Mouse (Mus musculus) cortical plate, adult 2 months (tissue): ENCODE measurements around the gene Mrpl51. TPM values are rescaled to one million over a fixed set of nuclear protein-coding genes. Genes with fewer than 3 reads are reported as not detected.
A peak's percentile ranks its signal among the peaks of the same experiment; 100 is the strongest.

ENCODE experiments used
- H3K27ac ChIP-seq: fragments of 200-500 bp; 2 replicates; pipeline ENCODE4 v1.5.1; 2012; ENCODE audit warnings: low read length, control low read depth, inconsistent platforms; ENCODE audit not compliant: insufficient read depth
- H3K4me1 ChIP-seq: fragments of 200-500 bp; 2 replicates; pipeline ENCODE4 v1.6.1; 2011; ENCODE audit warnings: low read length; ENCODE audit not compliant: control insufficient read depth, insufficient read depth
- H3K4me3 ChIP-seq: fragments of 200-500 bp; 2 replicates; pipeline ENCODE4 v1.5.1; 2011; ENCODE audit warnings: mild to moderate bottlenecking, low read length, control low read depth; ENCODE audit not compliant: insufficient read depth
- CTCF ChIP-seq: fragments of 200-500 bp; IDR thresholded peaks from 2 replicates; pipeline ENCODE4 v1.5.1; 2011; ENCODE audit warnings: mild to moderate bottlenecking, control low read depth, low read length; ENCODE audit not compliant: insufficient read depth; ENCODE audit errors: extremely low read depth
- POLR2A ChIP-seq: fragments of 200-500 bp; IDR thresholded peaks from 2 replicates; pipeline ENCODE4 v1.6.1; 2011; ENCODE audit warnings: mild to moderate bottlenecking, low read length, control low read depth; ENCODE audit not compliant: insufficient read depth; ENCODE audit errors: extremely low read depth
- polyA plus RNA-seq: library from polyadenylated mRNA; depleted of rRNA; stranded (reverse); fragments of >200 nt; gene quantifications from 2 replicates; pipeline ENCODE4 v1.2.3, GENCODE M21; 2012

Mrpl51 gene
- polyA plus RNA-seq, 1 experiment = 51.2 TPM

DNA sequence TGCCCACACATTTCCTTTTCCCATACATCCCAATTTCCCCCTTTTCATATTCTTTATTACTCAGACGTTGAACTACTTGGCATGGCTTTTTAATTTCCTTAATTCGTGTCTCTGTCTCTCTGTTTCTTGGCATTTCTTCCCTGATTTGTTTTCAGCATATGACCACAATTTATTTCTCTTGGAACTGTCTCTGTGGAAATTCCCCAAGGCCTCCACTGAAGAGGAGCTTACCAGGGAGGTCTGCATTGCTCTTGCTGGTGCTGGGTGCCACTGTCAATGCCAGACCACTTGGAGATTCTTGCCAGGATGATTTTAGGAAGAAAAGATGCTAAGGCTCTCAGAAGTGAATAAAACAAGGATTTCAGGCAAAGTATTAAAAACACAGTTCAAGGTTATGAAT is 21.0 kb downstream of the Mrpl51 start:
- Histone ChIP-seq H3K4me3 (no peak overlapping the region), H3K27ac (no peak overlapping the region), H3K4me1 (peaks cover 3% of the 10 kb centered on the region; the same call in 1 of the 2 replicates)
- TF ChIP-seq POLR2A = no peak
- TF ChIP-seq CTCF = no peak

DNA sequence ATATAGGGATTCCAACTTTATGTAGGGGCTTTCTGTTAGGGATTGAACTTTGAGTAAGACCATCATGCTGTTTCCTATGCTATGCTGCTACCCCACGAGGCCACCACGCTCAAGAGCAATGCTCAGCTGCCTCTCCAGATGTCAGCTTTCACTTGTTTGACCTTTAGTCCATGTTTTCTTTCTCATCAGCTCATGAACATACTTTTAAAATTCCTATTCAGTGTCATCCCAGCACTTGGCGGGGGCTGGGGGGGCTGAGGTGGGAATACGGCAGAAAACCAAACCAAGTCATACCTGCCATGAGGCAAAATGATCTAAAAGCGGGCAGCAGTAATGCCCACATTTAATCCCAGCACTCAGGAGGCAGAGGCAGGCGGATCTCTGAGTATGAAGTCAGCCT is 21.5 kb downstream of the Mrpl51 start:
- Histone ChIP-seq H3K27ac (no peak overlapping the region), H3K4me1 (peaks cover 5% of the 10 kb centered on the region; the same call in 1 of the 2 replicates), H3K4me3 (no peak overlapping the region)
- TF ChIP-seq CTCF = no peak
- no peak for TF ChIP-seq POLR2A

DNA sequence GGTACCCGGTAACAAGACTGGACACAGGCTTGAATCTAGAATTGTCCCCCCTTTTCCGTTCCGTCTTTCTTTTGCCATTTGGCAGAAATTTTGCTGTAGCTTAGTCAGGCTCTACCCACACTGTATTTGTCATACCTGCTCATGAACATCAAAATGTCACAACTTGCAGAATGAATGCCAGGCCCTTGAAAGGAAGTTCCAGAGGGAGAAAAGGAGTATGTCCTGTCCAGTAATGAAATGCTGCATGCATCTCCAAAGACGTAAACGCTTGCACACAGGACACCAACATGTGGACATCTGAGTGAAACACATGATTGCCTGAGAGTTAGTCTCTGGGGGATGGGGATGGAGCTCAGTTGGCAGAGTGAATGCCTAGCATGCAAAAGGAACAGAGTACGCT is 22.1 kb downstream of the Mrpl51 start:
- no peak overlapping the region for H3K4me3 ChIP-seq
- peaks cover 5% of the 10 kb centered on the region; the same call in 1 of the 2 replicates for H3K4me1 ChIP-seq
- TF ChIP-seq CTCF (no peak), POLR2A (no peak)
- no peak overlapping the region for H3K27ac ChIP-seq

DNA sequence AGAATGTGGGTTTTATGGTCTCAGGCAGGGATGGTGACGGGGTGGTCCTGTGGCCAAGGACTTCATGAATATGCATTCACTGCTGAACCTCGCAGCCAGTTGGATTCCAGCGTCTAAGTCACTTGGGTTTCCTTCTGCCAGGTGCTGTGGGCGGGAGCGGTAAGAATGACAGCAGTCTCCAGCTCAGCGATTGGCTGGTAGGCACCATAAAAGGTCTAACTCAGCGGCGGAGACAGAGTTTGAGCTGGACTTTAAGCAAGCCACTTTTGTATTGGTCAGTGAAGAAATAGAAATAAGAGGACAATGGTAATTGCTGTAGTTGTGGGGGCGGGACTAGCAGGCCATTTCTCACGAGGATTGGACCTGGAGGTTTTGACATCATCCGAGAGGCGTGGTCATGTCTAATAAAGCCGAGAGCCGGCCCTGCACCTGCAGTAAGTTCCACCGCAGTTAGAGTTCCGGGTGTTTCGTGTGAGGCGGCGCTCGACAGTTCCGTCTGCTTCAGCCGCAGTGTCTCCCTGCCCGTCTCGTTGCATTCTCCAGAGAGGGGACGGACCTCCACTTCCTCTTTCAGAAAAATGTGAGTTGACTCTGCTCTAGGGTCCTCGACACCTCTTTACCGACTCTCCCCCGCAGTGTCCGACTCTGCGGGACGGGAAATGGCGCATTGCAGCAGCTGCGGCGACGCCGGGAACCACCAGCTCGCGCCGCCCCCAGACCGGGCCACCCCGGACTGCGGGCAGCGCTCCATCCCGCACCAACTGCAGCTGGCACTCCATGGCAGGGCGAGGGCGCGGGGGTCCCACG is 23.8 kb downstream of the Mrpl51 start, which contains the start of gene Vamp1:
Vamp1 (plus strand) TSS at position 404 of the 807 bp plus-strand sequence.
- TF ChIP-seq POLR2A (peak; percentile 100), CTCF (no peak)

DNA sequence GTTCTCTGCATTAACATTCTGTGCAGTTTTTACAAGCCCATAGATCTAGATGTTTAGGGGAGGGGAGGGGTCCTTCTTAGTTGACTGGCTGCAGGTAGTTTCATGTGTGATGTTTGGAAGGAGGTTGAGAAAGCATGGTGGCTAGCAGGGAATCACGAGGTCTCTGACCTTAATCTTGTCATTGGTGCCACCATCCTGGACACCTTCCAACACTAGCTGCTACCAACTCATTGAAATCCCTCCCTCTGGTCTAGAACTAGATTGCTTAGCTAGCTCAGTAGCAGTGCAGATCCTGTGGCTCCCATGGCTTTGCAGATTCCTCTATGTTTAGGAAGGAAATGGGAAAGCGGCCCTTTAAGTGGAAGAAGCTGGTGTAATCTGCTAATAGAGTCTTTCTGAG is 25.3 kb downstream of the Mrpl51 start:
- H3K4me3 ChIP-seq = peak overlapping the region; percentile 13

More for the DNA sequence above, 23.8 kb downstream of the Mrpl51 start, which contains the start of gene Vamp1:
- H3K4me3 ChIP-seq = peak within 1 kb of the TSS; percentile 65
- peaks cover 5% of the 10 kb centered on the region; the same call in 1 of the 2 replicates for H3K4me1 ChIP-seq
- peak within 1 kb of the TSS; percentile 39; the same call in 1 of the 2 replicates for H3K27ac ChIP-seq

DNA sequence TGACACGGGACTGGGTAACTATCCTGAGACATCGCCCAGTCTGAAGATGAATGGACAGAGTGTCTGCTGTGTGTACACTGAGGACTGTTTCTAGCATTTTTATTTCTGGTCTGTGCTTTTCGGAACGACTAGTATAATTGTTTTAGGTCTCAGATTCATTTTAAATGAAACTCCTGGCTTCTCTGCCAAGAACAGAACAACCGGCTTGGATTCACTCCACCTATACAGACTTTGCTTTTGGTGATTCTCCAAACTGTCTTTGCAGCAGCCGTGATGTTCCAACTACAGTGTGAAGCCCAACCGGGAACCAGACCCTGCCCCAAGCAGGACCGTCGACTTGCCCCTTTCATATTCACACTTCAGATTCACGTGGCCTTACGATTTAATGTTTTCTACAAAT is 26.3 kb downstream of the Mrpl51 start:
- no peak overlapping the region for H3K27ac ChIP-seq

More for the DNA sequence above, 25.3 kb downstream of the Mrpl51 start:
- Histone ChIP-seq H3K27ac (no peak overlapping the region), H3K4me1 (peaks cover 5% of the 10 kb centered on the region; the same call in 1 of the 2 replicates)
- TF ChIP-seq POLR2A = no peak
- no peak for TF ChIP-seq CTCF

DNA sequence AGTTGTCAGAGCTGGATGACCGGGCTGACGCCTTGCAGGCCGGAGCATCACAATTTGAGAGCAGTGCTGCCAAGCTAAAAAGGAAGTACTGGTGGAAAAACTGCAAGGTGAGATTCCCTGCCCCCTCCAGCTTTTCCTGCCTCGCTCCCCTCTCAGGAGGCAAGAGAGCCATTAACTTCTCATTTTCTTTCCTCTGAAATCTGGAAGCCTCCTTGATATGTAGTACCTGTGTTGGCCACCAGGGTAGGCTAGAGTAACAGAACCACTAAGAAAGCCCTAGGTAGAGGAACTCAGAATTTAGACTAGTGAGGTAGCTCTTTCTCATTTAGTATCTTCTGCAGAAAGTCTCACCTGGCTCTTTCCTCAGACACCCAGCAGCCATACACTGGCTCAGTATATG is 27.4 kb downstream of the Mrpl51 start:
- peak; percentile 47; the same call in 1 of the 2 replicates for TF ChIP-seq CTCF
- no peak for TF ChIP-seq POLR2A
- Histone ChIP-seq H3K4me3 (no peak overlapping the region), H3K27ac (no peak overlapping the region), H3K4me1 (peaks cover 5% of the 10 kb centered on the region; the same call in 1 of the 2 replicates)

More for the DNA sequence above, 26.3 kb downstream of the Mrpl51 start:
- TF ChIP-seq CTCF = no peak
- TF ChIP-seq POLR2A = no peak
- Histone ChIP-seq H3K4me3 (no peak overlapping the region), H3K4me1 (peaks cover 5% of the 10 kb centered on the region; the same call in 1 of the 2 replicates)

DNA sequence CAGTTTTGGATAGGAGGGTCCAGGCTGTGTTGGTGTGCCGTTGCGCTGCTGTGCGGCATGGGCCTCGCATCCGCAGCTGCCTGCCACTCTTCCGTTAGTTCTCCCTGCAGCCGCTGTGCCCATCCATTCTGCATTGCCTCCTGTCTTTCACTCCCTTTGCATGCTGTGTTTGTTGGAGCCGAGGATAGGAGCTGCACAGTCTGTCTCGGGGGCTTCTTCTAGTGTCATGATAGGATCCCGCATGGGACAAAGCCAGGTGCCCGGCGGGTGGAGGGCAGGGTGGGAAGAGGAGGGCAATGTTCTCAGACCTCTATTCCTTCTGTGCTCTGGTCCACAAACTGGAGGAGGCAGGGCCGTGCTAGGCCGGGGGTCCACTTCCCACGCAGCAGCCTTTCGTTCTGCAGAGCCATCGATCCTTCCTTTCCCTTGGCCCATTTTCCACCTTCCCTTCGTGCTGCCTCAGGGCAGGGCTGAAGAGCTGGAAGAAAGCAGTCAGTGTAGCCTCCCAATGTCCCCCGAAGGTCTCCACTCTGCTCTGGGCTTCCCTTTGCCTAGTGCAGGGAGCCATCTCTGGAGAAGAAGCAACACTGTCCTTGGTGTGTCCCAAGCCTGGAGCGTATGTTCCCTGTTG is 29.6 kb downstream of the Mrpl51 start:
- H3K27ac ChIP-seq = no peak overlapping the region
- no peak for TF ChIP-seq CTCF
- no peak for TF ChIP-seq POLR2A

DNA sequence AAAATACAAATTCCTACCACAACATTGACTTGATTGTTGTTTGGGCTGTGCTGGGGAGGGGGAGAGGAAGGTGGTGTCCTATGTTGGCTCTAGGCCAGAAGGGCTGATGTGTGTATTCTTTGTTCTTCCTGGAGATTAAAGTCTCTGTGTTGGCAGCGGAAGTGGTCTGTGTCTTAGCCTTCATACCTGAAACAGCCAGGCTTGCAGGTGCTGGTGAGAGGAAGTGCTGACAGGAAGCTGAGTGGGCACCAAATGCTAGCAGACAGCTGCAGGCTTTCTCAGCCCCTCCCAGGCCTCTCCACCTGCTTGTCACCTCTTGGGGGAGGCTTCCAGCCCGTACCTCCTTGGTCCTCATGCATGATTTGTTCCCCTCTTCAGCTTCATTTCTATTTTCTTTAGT is 30.5 kb downstream of the Mrpl51 start:
- no peak overlapping the region for H3K4me3 ChIP-seq
- H3K27ac ChIP-seq = no peak overlapping the region
- no peak for TF ChIP-seq CTCF
- TF ChIP-seq POLR2A = no peak

More for the DNA sequence above, 29.6 kb downstream of the Mrpl51 start:
- peaks cover 5% of the 10 kb centered on the region; the same call in 1 of the 2 replicates for H3K4me1 ChIP-seq
- H3K4me3 ChIP-seq = no peak overlapping the region

More for the DNA sequence above, 30.5 kb downstream of the Mrpl51 start:
- H3K4me1 ChIP-seq = peaks cover 2% of the 10 kb centered on the region; the same call in 1 of the 2 replicates
